Mouse (Mus musculus) stomach, postnatal 0 days (tissue): Measurements from ENCODE around the gene Glyctk.
A peak's percentile ranks its signal among the peaks of the same experiment; 100 is the strongest.

Experiments
- CTCF ChIP-seq: IDR thresholded peaks from 2 replicates; pipeline ENCODE4 v1.5.1; 2016; ENCODE audit warnings: antibody characterized with exemption, low read depth, mild to moderate bottlenecking, moderate library complexity
- EP300 ChIP-seq: optimal IDR thresholded peaks from 2 replicates; pipeline ENCODE3; 2016; ENCODE audit warnings: antibody characterized with exemption

- TF ChIP-seq CTCF (0 out of 2 replicates have a peak, but pooled peaks have one; percentile 0), EP300 (no peak)
These were observed 13.6 kb upstream of the Glyctk start for GRCm38 (mm10) chr9:106171346-106172158.
